Mouse (Mus musculus) kidney, adult 2 months (tissue): ENCODE results near the gene Pmm1.

Source experiments
- CTCF ChIP-seq: fragments of 200-500 bp; conservative IDR thresholded peaks from 2 replicates; pipeline ENCODE4 v1.5.1; 2011; ENCODE audit warnings: low read depth, mild to moderate bottlenecking, control low read depth, low read length, moderate library complexity, mixed read lengths; ENCODE audit not compliant: insufficient read depth, insufficient read length
- POLR2A ChIP-seq: fragments of 200-500 bp; IDR thresholded peaks from one replicate; pipeline ENCODE4 v1.6.1; 2011; ENCODE audit warnings: low read depth, low read length, control low read depth

- TF ChIP-seq CTCF (no peak), POLR2A (no peak)
Observed at GRCm38 (mm10) chr15:81924933-81925332, 35.8 kb downstream of the Pmm1 start.
